Mouse (Mus musculus) liver, adult (tissue): ENCODE results near the gene Unc13d.
A peak's percentile ranks its signal among the peaks of the same experiment; 100 is the strongest.

ENCODE experiments used
- GATA4 ChIP-seq: IDR thresholded peaks from 2 replicates; pipeline ENCODE4 v1.6.1; 2014; ENCODE audit warnings: mild to moderate bottlenecking, low read length; ENCODE audit not compliant: insufficient replicate concordance

Gene Unc13d

DNA sequence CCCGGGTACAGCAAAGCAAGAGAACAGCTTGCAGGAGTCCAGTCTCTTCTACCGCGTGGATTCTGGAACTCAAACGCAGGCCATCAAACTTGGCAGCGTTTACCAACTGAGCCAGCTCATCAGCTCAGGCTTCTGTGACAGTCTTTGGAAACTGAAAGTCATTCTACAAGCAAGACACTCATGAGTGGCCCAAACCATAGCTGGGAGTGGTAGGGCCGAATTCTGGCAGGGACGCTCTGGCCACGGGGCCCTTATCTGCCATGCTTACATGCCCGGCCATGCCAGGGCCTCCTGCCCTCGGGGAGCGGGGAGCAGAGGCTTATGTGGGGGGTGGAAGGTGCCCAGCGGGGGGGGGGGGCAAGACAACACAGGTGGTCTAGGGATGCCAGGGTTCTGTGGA, 25.8 kb upstream of the Unc13d start:
- no peak for TF ChIP-seq GATA4

DNA sequence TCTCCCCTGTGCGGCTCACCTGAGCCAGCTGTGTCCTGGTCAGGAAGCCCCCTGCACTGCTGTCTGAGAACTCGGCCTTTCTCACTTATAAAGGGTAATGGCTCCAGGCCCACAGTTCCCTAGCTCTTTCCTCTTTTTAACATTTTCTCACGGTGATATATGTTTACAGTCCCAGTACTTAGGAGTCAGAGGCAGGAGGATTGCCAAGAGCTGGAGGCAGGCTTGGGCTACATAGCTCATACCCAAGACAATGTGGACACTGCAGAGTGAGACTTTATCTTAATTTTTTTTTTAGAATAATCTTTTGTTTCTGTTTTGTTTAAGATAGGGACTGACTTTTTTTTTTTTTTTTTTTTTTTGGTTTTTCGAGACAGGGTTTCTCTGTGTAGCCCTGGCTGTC, 24.7 kb upstream of the Unc13d start:
- TF ChIP-seq GATA4 = no peak

DNA sequence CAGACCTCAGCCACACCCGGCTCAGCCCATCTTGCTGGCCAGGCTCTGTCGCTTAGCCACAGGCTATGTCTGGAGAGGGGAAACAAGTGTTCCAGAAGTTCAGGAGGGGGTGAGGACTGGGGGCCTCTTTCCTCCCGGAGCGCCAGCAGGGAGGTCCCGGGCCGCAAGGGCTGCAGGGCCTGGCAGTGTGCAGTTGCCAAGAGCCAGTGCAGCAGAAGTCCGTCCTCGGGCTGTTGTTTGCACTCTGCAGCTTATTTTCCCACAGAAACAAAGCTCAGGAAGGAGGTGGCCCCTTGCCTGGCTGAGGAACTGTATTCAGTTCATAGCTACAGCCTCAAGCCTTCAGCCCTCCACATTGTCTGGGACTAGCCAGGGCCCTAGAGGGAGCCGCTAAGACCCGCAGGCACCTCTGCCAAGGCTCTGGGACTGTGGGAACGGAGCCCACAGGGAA, 24.2 kb upstream of the Unc13d start:
- no peak; the same call in 1 of the 2 replicates for TF ChIP-seq GATA4

GRCm38 (mm10) chr11:116100839-116101238, 23.1 kb upstream of the Unc13d start:
- TF ChIP-seq GATA4 = no peak

DNA sequence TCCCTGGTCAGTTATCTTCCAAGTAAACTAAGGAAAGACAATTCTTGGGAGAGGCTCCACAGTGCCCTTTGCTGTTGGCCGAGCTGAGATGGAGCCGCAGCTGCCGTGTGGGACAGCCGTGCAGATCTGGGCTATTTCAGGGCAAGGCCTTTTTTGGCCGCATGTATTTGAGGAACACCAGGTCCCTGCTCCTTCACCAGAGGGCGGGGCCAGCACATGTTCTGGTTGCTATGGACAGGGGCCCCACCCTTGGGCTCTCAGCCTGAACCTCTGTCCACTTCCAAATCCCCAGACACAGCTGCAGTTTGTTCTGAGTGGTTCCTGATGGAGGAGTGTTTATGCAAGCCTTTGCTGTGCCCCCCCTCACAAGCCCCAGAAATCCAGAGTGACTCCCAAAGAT, 22.6 kb upstream of the Unc13d start:
- no peak for TF ChIP-seq GATA4

DNA sequence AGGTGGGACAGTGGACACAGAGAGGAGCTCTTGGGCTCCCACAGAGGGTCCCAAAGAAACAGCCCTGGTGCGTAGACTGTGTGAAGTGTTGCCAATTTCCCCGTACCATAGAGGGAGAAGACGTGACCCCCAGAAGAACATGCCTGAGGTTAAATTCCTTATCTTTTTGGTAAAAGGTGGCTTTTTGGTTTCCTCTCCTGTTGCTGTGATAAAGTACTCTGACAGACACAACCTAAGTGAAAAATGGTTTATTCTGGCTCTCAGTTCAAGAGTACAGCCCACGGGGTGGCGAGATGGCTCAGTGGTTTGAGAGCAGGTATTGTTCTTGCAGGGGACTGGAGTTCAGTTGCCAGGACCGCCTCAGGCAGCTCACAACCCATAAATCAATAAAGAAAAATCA, 21.7 kb upstream of the Unc13d start:
- TF ChIP-seq GATA4 = no peak

DNA sequence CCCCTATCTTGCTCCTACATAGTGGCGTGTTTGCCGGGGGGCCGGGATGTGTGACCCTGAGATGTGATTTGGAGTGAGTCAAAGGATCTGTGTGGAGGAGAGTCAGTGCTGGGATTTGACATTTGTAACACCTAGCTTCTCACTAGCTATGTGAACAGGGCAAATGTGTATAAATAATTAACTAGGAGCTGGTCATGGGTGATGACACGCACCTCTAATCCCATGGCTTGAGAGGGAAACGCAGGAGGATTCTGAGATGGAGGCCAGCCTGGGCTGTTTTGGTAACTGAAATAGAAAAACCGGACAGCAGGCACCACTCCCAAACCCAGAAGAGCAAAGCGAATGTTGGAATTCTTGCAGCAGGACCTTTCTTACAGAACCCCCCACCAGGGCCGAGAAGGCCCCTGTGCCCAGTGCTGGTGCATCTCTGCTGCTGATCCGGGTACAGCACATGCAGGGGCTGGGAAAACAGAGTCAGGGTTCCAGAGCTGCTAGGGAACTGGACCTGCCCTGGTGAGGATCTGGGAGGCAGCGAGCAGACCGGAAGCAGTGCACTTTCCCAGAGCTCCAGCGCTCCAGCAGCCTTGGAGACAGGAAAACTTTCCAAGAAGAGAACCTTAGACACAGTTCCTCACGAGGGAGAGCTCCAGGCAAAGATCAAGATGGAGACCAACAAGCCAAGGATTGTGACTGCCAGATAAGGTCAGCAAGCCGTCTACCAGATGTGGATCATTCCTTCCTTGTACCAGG, 21.1 kb upstream of the Unc13d start:
- TF ChIP-seq GATA4 = no peak

GRCm38 (mm10) chr11:116096213-116097108, 18.7 kb upstream of the Unc13d start:
- TF ChIP-seq GATA4 = no peak

DNA sequence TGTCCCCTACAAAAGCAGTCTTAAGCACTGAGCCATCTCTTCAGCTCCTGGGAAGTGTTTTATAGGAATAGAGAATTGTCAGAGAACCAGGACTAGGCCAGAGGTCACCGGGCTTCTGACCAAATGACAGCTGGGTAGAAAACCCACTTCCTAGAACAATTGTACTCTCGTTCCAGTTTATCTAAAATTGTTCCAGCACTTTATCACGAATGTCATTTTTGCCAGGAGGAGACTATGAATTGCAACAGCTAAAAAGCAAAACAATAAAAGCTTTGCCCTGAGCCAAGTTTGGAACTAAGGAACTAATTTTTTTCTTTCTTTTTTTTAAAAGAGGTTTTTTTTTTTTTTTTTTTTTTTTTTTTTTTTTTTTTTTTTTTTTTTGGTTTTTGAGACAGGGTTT, 17.8 kb upstream of the Unc13d start:
- peak; percentile 83 for TF ChIP-seq GATA4

DNA sequence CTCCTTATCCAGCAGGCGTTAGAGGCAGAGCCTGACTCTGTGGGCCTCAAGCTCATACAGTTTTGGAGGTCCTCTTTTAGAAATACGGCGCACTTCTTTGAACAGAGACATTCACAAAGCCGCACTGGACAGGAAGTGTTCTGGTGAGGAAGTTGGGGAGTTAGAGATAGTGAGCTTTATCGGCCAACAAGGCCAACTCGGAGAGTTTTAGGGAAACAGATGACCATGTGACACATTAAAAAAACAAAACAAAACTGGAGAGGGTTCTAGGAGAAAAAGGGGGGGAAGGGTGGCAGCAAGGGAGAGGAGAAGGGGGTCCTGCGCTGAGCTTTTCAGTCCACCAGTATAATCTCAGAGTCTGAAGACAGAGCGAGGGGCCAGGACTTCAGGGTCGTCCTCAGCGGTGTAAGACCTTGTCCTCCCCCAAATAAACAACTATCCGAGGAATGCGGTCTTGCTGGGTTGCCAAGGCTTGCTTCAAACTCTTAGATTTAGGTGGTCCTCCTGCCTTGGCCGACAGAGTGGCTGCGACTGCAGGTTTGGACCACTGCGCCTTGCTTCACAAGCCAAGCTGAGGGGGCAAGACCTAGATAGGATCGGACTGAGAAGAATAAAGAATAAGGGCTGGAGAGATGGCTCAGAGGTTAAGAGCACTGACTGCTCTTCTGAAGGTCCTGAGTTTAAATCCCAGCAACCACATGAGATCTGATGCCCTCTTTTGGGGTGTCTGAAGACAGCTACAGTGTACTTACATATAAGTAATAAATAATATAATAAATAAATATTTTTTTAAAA, 16.2 kb upstream of the Unc13d start:
- TF ChIP-seq GATA4 = peak; percentile 85; the same call in 1 of the 2 replicates

DNA sequence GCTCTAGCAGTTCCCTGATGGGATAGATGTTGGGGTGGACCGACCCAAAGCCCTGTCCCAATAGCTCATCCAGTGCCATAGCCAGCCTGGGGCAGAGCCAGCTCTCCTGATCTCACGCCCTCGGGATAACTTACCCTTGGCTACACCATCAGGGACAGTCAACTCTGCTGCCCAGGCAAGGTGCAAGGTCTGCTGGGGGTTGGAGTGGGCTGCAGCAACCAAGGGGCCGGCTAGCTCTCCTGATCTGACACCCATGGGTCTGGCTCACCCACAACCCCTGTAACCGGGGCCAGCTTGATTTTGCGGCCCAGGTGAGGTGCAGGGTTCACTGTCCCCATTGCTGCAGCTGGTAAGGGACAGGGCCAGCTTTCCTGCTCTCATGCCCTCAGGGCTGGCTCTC, 13.8 kb upstream of the Unc13d start:
- no peak for TF ChIP-seq GATA4

DNA sequence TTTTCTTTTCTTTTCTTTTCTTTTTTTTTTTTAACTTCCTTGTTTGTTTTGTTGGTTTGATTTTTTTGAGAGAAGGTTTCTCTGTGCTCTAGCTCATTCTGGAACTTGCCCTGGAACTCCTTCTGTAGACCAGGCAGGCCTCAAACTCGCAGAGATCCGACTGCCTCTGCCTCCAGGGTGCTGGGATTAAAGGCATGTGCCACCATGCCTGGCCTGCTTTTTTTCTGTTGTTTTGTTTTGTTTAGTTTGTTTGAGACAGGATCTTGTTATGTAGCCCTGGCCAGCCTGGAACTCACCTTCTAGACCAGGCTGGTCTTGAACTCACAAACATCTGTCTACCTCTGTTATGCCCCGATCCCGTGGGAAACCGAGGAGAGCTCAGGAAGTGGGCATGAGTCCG, 11.8 kb upstream of the Unc13d start:
- no peak for TF ChIP-seq GATA4

GRCm38 (mm10) chr11:116088741-116089394, 11.1 kb upstream of the Unc13d start:
- peak; percentile 4; the same call in 1 of the 2 replicates for TF ChIP-seq GATA4

- peak; percentile 34; the same call in 1 of the 2 replicates for TF ChIP-seq GATA4
Measured at GRCm38 (mm10) chr11:116088188-116088587, 10.4 kb upstream of the Unc13d start.
